Mouse (Mus musculus): ENCODE results near the gene B4galnt3.
A peak's percentile ranks its signal among the peaks of the same experiment; 100 is the strongest.

B4galnt3 gene

DNA sequence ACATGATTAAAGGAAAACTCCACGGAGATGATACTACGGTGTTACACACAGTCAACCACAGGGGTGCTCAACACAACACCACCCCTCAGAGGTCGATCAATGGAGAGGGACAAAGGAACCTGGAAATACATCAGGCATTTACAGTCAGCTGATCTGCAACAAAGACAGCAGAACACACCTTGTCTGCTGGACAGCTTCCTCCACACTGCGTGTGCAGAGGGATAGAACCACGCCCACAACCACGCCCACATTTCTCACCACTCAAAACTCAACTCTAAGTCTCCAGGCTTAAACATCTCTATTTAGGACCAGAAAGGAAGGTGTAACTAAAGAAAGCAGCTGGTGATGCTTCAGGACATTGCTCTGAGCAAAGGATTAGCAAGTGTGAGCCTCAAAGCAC lies 82.8 kb downstream of the B4galnt3 start:
- DNase-seq: no peak

DNA sequence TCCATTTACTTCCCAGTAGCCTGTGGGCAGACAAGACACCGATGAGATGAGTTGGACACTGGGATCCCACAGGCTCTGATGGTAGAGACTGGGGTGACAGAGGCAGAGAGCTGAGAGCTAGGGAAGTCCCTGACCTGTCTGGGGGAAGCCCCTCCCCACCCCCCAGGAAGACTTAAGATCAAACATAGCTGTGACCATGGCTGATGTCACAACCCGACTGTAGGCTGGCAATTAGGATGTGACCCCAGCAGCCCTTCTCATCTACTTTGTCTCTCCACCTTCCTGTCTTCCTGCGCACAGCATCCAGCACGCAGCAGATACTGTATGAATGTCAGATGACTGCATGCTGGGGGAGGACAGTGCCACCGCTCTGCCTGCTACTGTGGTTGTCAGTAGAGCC lies 87.8 kb downstream of the B4galnt3 start:
- DNase-seq: no peak

DNA sequence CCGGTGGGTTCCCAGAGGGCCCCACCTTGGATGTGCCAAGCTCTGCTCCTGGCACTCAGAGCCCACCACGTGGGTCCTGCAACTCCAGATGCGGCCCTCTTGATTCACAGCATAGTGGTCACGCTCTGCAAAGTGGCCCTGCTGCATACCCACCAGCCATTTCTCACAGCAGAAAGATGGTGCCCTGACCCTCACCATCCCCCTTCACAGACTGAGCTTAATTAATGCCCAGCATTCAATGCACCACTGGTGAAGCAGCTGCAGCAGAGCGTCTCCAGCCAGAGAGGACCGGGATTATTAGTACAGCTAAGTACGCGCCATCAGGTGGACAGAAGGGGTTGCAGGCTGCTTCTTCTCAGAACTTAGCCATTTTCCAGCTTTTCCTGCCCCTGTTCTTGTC lies 92.0 kb downstream of the B4galnt3 start:
- peak; percentile 69 for DNase-seq

DNA sequence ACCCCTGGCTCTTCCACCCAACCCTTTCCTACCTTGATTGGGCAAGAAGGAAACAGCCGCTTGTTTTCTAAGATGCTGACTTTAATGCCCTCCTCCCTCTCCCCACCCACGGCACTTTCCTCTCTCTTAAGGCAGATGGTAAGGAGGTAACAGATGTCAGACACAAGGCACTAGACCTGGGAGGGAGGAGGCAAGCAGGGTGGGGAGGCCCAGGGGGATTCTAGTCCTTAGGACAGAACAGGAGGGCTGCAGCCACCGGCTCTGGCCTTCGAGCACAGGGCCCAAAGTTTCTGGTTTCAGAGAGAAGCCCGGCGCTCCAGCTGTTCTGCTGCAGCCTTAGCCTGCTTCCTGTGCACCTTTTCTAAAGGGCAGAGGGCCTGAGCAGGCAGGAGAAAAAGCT lies 92.4 kb downstream of the B4galnt3 start:
- no peak for DNase-seq

DNA sequence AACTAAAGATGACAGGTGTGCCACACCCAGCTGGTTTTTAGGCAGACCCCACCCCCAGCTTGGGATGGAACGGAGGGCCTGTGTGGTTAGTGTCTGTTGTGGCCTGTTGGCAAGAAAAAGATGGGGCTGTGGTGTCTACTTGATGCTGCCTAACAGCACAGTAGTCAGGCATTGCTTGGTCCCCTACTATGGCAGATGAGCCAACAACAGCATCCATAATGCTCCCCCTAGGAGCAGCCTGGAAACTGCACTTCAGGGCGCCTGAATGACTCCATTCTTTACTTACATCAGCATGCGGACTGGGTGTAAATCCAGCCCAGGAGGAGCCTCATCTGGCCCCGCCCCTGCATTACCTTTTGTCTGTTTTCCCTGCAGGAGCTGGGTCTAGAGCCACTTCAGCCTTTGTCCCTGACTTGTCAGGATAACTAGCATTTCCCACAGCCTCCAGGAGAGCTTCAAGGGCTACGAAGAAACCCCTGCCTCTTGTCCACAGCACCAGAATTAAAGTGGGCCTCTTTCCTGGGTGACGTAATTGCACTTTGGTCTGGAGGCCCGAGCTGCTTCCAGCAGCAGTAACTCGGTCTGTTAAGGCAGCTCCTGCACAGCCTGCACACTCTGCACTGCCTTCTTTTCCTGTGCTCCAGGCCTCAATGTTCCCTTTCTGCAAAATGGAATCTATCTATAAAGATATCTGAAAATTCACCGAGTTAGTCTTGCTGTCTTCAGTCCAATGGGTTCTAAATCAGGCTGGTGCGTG lies 94.5 kb downstream of the B4galnt3 start:
- DNase-seq: peak; percentile 45

DNA sequence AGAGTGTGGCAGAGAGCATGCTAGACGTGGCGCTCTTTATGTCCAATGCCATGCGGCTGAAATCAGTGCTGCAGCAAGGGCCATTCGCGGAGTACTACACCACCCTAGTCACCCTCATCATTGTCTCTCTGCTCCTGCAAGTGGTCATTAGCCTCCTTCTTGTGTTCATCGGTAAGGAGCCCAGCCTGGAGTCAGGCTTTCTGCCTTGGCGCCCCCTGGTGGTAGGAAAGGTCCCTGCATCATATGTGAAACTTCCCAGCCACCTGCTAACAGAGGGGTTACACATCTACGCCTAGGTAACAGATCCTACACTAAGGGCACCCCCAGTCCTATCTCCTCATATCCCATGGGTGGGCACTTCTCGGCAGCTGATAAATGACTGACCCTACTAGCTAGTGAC lies 96.4 kb downstream of the B4galnt3 start:
- DNase-seq: peak; percentile 84

DNA sequence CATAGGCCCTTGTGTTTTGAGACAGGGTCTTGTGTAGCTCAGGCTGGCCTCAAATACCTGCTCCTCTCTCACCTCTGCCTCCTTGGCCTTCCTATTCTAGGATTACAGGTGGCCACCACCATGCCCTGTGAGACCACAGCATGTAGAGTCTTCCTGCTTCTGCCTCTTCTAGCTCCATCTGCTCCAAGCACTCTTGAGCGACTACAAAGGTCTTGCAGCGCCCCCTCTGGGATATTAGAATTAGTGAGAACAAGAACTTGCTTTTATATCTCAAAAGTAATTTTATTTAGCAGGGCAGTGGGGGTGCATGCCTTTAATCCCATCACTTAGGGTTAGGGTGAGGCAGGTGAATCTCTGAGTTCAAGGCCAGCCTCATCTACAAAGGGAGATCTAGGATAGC lies 97.5 kb downstream of the B4galnt3 start:
- DNase-seq: peak; percentile 70

DNA sequence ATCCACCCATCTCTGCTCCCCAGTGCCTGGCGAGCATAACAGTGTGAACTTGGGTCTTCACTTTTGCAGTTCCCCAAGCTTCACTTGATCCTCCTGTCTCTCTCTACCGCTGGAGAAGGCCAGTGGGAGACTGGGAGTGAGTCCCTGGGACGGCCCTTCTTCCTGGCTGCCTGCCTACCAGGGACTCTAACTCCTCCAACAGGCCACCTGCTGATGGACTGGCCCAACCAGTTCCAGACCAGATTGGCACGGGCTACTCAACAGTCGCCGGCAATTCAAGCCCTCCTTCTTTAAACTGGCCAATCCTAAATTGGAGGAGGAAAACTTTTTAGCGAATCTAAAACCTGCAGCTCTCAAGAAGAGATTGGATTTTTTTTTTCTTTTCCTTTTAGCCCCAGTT lies 99.4 kb downstream of the B4galnt3 start:
- DNase-seq: no peak

DNA sequence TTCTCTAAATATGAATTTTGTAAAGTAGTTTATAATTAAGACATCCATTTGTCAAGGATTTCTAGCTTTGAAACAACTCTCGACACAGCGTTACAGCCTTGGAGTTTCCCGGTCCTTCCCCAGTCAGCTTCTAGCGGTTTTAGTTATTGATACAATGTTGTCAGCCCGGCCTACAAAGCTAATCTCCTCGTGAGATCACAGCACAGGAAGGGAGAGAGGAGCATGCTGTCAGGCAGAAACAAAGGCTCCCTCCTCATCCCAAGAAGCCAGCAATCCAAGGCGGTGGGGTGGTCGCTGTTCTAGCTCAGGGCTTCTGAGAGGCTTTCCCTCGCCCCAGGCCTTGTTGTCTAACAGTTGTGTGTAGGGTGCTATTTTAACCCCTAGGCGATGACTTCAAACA lies 100.1 kb downstream of the B4galnt3 start:
- DNase-seq: peak; percentile 40

DNA sequence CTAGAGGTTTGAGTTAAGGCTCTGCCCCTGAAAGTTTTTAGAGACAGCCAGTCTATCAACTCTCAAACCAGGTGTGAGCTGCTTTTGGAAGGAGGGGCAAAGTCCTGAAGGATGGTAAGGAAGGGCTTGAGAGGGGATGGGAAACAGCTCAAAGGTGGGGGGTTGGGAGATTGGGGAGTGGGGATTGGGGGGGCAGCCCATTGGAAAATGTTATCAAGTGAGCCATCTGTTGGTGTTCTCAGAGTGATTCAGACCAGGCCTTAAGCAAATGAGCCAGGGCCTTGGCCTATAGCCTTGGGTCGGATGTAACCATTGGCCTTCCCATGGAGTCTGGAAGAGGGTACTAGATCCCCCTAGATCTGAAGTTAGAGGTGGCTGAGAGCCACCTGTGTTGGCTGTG lies 100.6 kb downstream of the B4galnt3 start:
- DNase-seq: no peak

DNA sequence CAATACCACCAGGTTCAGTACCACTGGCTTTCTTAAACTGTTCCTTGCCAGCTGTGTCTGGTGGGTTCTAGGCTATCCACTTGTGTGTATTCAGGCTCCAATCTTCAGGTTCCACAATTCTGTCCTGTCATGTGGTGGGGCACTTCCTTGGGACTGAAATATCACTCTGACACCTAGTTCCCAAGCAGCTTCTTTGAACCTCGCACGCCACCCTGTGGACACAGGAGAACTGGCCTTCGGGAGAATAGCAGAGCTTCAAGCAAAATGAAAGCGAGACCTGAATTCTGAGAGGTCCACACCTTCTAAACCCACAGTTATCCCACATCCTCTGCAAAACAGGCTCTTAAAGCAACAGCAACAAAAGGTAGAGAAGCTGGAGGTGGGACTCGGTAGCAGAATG lies 101.2 kb downstream of the B4galnt3 start:
- peak; percentile 80 for DNase-seq

DNA sequence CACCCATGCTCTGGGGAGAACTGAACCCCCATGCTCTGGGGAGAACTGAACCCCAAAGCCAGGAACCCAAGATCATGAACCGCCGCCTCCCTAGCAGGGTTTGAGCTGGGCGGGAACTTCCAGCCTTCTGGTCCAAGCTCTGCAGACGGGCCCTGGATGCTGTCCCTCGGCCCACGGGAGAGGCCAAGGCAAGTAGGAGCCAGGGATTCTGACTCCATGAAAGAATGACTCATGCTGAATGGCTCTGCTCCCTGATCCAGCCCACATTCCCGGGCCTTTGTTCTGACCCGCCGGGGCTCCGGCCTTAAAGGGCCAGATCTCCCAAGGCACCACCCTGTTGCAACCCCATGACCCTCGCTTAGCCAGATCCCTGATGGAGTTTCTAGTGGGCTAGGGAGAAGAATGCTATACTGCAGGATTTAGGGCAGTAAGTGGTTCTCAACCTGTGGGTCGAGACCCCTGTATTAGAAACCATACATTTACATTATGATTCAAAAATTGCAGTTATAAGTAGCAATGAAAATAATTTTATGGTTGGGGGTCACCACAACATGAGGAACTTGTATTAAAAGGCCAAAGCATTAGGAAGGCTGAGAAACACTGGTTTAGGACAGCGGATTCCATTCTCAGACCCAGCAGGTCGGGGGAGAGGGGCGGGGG lies 102.0 kb downstream of the B4galnt3 start:
- peak; percentile 54 for DNase-seq

DNA sequence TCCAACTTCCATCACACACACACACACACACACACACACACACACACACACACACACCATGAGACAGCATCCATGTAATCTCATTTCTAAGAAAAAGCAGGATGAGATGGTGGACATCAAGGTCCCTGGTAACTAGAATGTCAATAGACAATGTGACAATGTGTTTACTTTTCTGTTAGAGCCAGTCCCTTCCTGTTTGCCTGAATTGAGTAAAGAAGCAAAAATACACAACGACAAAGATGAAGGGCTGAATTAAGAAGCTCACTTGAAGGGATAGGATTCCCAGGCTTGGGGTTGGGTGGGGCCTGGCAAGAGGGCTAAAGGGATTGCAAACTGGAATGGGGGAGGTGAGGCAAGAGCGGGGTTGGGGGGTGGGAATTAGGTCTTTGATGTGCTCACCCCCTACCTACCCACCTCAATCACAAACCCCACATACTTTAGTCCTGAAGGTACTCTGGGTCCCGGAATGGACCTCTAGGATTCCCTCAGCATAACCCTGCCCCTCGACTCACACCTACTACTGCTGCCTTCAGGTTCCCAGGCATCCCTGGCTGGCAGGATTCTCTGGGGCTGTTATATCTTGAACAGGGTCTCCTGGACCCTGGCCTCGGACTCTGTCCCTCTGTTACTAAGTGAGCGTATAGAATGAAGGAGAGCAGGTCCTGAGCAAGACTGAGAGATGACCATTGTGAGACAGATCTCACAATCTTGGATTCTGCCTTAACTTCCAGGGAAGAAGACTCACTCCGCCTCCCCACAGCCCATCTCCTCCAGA lies 102.8 kb downstream of the B4galnt3 start:
- DNase-seq: no peak

DNA sequence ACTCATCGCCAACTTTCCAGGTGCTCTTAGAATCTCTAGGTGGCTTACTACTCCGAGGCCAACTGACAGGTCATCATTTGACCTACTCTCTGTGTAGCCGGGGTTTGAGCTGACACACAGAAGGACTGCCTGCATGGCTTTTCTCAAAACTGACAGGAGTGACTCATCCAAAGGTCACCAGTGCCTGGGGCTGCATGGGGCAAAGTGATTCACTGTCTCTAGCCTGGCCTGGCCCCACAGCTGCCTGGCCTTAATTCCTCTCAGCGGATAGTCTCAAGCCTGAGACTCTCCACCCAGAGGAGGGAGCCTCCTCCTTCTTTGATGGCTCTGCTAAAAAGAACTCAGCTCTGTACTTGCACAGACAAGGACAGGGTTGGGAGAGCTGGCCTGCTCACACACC lies 103.4 kb downstream of the B4galnt3 start:
- no peak for DNase-seq

DNA sequence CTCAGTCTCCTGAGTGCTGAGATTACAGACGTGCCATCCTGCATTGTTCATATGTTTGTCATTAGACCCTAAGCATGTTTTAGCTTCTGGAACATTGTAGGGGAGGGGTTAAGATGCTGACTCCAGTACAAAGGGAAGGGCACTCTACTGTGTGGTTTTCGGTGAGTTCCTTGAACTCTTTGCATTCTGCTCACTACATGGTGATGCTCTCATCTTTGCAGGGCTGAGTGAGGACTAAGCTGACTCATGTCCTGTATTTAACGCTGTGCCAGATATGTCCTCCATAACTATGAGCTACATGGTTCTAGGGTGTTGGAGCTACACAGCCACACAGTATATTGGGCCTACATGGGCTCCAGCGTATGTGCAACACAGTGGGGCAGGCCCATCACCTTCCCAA lies 104.0 kb downstream of the B4galnt3 start:
- DNase-seq: no peak

DNA sequence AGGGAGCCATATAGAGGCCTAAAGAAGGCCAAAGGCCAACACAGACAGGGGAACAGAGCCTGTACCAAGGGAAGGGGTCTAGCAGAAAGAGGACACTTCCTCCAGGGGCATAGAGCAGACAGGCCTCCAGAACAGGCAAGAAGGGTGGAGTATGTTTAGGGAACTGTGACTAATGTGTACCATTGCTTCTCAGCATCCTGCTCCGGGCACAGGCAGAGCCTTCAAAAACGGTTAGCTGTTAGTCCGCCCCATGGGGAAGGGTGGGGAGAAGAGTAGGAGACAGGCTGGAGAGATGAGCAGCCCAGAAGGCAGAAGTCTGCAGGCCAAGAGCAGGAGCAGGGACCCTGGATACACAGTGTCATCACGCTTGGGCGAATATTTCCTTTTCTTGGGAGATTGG lies 105.1 kb downstream of the B4galnt3 start:
- DNase-seq: no peak

DNA sequence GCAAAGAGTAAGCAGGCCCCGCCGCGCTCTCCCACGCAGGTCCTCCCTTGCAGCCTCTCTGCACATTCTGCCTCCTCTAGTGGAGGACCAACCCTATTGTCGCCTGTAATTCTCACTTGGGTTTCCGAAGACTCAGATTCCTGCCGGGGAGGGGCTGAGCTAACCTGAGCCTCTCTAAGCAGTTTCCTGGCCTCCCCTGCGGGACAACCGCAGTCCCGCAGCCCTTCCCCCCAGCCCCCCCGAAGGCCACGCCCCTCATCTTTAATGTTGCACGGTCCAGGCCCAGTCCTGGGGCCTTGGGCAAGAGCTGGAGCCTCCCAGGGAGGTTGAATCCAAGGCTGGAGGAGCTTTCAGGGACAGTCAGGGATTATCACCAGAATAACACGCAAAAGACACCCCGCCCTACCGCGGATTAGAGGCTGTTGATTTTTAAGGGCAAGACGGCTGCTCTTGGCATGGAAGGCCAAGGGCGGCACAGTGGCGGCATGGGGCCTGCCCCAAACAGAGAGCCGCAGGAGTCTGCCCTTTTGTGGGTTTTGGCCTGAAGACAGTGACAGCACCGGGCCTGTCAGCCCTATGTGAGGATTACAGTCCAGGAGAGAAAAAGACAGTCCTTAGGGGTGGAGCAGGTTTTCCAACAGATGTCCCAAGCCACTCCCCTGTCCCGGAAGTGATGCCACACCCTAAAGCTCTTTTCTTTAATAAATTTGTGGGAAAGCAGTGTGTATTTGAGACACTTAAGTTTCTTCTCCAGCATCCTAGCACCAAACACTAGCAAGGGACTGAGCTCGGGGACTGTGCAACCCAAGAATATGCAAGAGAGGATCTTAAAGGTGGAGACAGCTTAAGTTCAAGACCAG lies 105.8 kb downstream of the B4galnt3 start:
- DNase-seq: peak; percentile 52

DNA sequence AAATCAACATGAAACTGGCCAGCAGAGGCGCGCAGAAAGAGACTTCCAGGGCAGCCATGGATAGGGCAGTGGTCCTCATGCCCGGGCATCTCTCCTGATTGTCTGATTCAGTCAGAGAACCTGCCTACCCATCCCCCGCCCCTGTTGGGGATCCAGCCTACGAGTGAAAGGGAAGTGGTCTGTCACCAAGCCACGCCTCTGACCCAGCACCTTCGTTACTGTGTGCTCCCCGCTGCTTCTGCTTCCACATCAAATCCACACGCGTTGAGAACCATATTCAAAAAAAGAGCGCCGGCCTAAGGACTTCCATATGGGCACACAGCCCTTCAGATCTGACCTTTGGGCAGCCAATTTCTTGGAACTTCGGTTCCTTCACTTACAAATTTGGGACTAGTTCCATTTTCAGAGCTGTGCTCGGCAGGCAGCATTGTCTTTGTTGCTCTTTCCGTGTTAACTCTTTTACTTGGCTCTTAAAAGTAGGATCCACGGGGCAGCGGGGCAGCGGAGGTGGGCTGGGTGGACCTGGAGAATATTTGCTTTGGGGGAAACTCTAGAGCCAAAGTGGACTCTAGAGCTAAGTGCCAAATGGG lies 106.7 kb downstream of the B4galnt3 start:
- DNase-seq: peak; percentile 53

DNA sequence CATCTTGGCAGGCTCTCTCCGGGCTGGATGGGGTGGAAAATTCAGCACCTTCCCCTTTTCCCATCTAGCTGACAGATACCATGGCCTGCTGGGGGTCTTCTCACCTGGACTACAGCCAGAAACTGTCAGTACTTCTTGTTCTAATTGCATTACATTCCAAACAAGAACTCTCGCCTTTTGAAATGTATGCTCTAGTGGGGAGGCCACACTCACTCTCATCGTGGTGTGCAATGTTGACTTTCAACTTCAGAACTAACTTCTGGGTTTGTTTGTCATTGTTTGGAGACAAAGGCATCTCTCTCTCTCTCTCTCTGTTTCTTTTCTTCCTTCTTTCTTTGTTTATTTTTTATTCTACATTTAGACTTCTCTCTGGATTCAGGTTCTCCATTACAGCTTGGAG lies 107.8 kb downstream of the B4galnt3 start:
- DNase-seq: no peak

DNA sequence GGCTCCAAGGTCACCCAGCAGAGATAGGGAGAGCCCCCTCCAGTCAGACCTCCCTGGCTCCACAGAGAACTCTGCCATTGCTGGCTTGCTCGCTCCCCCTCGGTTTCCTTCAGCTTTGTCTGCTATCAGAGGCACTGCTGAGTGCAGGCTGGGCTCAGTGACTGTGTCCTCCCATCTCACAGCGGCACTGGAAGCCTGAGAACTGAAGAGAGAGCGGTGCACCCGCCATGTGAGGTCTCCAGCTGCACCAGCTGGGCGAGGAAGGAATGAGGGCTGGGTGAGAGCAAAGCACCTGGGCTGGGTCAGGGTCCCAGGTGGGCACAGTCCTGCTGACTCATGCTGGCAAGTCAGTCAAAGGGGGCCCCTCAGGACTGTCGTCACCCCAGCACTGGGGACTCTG lies 108.6 kb downstream of the B4galnt3 start:
- DNase-seq: no peak

DNA sequence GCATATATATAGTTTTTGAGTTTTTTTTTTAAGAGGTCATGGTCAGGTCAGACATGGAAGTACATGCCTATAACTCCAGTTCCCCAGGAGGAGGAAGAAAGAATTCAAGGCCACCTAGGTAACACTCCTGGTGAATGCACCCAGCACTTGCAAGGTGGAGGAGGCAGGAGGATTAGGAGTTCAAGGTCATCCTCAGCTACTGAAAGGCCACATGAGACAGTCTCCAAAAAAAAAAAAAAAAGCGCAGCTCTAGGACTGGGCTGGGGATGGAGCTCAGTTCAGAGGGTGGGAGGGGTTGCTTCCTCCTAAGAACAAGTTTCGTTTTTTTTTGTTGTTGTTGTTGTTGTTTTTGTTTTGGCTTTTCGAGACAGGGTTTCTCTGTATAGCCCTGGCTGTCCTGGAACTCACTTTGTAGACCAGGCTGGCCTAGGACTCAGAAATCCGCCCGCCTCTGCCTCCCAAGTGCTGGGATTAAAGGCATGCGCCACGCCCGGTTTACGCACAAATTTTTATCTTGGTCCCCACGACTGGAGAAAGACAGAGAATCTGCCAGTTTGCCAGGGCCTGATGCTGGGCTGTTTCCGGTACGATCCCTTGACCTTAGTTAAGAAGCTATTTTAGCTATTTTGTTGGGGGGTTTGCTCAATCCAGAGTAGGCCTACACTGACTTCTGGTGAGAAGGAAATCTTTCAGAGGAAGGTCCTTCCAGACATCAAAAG lies 109.2 kb downstream of the B4galnt3 start:
- DNase-seq: no peak

DNA sequence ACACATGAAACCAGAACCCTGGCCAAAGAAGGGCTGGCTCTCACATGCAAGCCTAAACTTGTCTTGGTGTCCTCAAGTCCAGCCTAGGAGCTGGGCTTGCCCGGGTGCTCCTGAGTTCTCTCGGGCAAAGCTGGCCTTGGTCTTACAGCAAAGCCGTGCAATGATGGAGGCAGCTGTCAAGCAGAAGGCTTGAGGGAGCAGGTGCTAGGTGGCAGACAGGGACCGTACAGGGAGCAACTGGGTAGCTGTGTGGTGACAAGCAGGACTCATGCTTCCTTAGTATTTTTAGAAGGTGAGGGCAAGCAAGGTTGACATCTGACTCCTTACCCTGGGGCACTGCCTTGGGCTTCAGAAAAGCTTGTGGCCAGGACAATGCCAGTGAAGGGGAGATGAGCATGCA lies 110.6 kb downstream of the B4galnt3 start:
- DNase-seq: no peak

Data from retina, postnatal 1 day (tissue).